ENCODE assay signal across 14 mouse cellular contexts in genomic region chr1:92979073-92979602, GRCm38 (mm10). TPM values are rescaled to one million over a fixed set of nuclear protein-coding genes. Genes with fewer than 3 reads are reported as not detected.
DNase-seq lines count a peak whose midpoint lies in the region; ATAC-seq and TF ChIP-seq lines count a peak whose summit lies in the region.
"Had no signal": no experiment of that assay in that cellular context is flagged by ENCODE, and none has a peak within 500 bp of the region (broad histone marks: within the 10 kb centered on the region; RNA-seq: fewer than 3 reads in every experiment).

No protein-coding gene starts in this region.

- no peak overlapping the region for H3K4me3 ChIP-seq in forebrain, embryonic 15.5 days
- H3K4me3 ChIP-seq in forebrain, embryonic 13.5 days = no peak overlapping the region
- H3K4me3 ChIP-seq in kidney, postnatal 0 days (replicated peaks; ENCODE audit: low read depth, low read length) = no peak overlapping the region
- H3K4me3 ChIP-seq in kidney, adult 2 months (ENCODE audit: insufficient read depth, low read depth, low read length) = no peak overlapping the region
- H3K4me3 ChIP-seq in limb, embryonic 10.5 days = no peak overlapping the region
- H3K4me3 ChIP-seq: erythroblast, embryonic 14.5 days had no signal

- H3K4me1 ChIP-seq in forebrain, embryonic 15.5 days = 0 out of 2 replicates have a peak, but pooled peaks cover 3% of the 10 kb centered on the region
- H3K4me1 ChIP-seq in forebrain, embryonic 13.5 days = no peaks in the 10 kb centered on the region
- H3K4me1 ChIP-seq in kidney, postnatal 0 days (replicated peaks; ENCODE audit: insufficient read depth, low read length) = 0 out of 2 replicates have a peak, but pooled peaks cover 4% of the 10 kb centered on the region
- H3K4me1 ChIP-seq in kidney, adult 2 months (ENCODE audit: control insufficient read depth, insufficient read depth, low read length) = no peaks in the 10 kb centered on the region
- peaks cover 31% of the 10 kb centered on the region for H3K4me1 ChIP-seq in limb, embryonic 10.5 days

- no peaks in the 10 kb centered on the region for H3K36me3 ChIP-seq in forebrain, embryonic 15.5 days
- H3K36me3 ChIP-seq in forebrain, embryonic 13.5 days (ENCODE audit: poor library complexity, severe bottlenecking) = no peaks in the 10 kb centered on the region
- no peaks in the 10 kb centered on the region for H3K36me3 ChIP-seq in kidney, postnatal 0 days (ENCODE audit: insufficient read depth, low read length)
- no peaks in the 10 kb centered on the region for H3K36me3 ChIP-seq in kidney, adult 2 months (ENCODE audit: control insufficient read depth, insufficient read depth, low read length)
- H3K36me3 ChIP-seq in limb, embryonic 10.5 days = no peaks in the 10 kb centered on the region

- DNase-seq in kidney, postnatal 0 days (ENCODE audit: low spot score) = peak; percentile 37
- DNase-seq in kidney, adult 2 months = no peak
- peak; percentile 9 for DNase-seq in ZHBTc4 (ENCODE audit: low read depth, low spot score)
- DNase-seq in limb, embryonic 10.5 days (ENCODE audit: low spot score) = peak; percentile 34
- no peak for DNase-seq in yolk sac, embryonic 10.5 days (ENCODE audit: low spot score)
- DNase-seq in cerebellum, postnatal 25 days = no peak
- DNase-seq: adrenal gland, postnatal 14 days; cerebellum, adult 11-12 months; kidney, adult 9 months; thymus, postnatal 36 days had no signal

- no peaks in the 10 kb centered on the region for H3K27me3 ChIP-seq in forebrain, embryonic 15.5 days
- no peaks in the 10 kb centered on the region for H3K27me3 ChIP-seq in forebrain, embryonic 13.5 days
- H3K27me3 ChIP-seq in kidney, postnatal 0 days (ENCODE audit: insufficient read depth, low read length) = no peaks in the 10 kb centered on the region
- H3K27me3 ChIP-seq in kidney, adult 2 months (replicated peaks; ENCODE audit: control insufficient read depth, insufficient read depth, low read length) = no peaks in the 10 kb centered on the region
- H3K27me3 ChIP-seq in limb, embryonic 10.5 days (ENCODE audit: low read depth, poor library complexity, severe bottlenecking) = peaks cover 25% of the 10 kb centered on the region

- no peak overlapping the region for H3K27ac ChIP-seq in forebrain, embryonic 15.5 days (replicated peaks)
- H3K27ac ChIP-seq in forebrain, embryonic 13.5 days = no peak overlapping the region
- no peak overlapping the region for H3K27ac ChIP-seq in kidney, postnatal 0 days
- H3K27ac ChIP-seq in kidney, adult 2 months (ENCODE audit: insufficient read depth, low read depth, low read length) = no peak overlapping the region
- no peak overlapping the region for H3K27ac ChIP-seq in limb, embryonic 10.5 days
- H3K27ac ChIP-seq: liver, embryonic 14.5 days had no signal

- TF ChIP-seq CTCF in kidney, postnatal 0 days (IDR thresholded peaks at IDR 0.05; ENCODE audit: low read depth) = no peak
- TF ChIP-seq CTCF in kidney, adult 2 months (conservative IDR thresholded peaks at IDR 0.05; ENCODE audit: insufficient read depth, insufficient read length, low read depth, low read length) = no peak

- H3K9ac ChIP-seq in forebrain, embryonic 15.5 days (replicated peaks) = no peak overlapping the region
- no peak overlapping the region for H3K9ac ChIP-seq in forebrain, embryonic 13.5 days
- H3K9ac ChIP-seq in kidney, postnatal 0 days (ENCODE audit: low read depth, low read length) = no peak overlapping the region
- H3K9ac ChIP-seq: liver, embryonic 14.5 days had no signal

- TF ChIP-seq POLR2A in kidney, adult 2 months (IDR thresholded peaks at IDR 0.05; ENCODE audit: low read depth, low read length) = no peak

- 37% methylated on average over 11 of the region's 11 CpGs for WGBS in forebrain, embryonic 15.5 days
- WGBS in forebrain, embryonic 13.5 days = 35% methylated on average over 11 of the region's 11 CpGs
- 29% methylated on average over 11 of the region's 11 CpGs for WGBS in kidney, postnatal 0 days
- WGBS in kidney, adult 2 months = 46% methylated on average over 11 of the region's 11 CpGs
- 21% methylated on average over 11 of the region's 11 CpGs for WGBS in limb, embryonic 10.5 days

- no peaks in the 10 kb centered on the region for H3K9me3 ChIP-seq in forebrain, embryonic 15.5 days
- no peaks in the 10 kb centered on the region for H3K9me3 ChIP-seq in forebrain, embryonic 13.5 days (replicated peaks)
- no peaks in the 10 kb centered on the region for H3K9me3 ChIP-seq in kidney, postnatal 0 days (replicated peaks; ENCODE audit: low read length)
- no peaks in the 10 kb centered on the region for H3K9me3 ChIP-seq in limb, embryonic 10.5 days (replicated peaks)

- no peak overlapping the region for H3K4me2 ChIP-seq in forebrain, embryonic 15.5 days (replicated peaks)
- no peak overlapping the region for H3K4me2 ChIP-seq in forebrain, embryonic 13.5 days
- no peak overlapping the region for H3K4me2 ChIP-seq in kidney, postnatal 0 days (ENCODE audit: low read length)

- ATAC-seq in forebrain, embryonic 15.5 days (replicated peaks) = 0 out of 2 replicates have a peak, but pooled peaks have one; percentile 53
- ATAC-seq in forebrain, embryonic 13.5 days = no peak
- ATAC-seq in kidney, postnatal 0 days (replicated peaks; ENCODE audit: low FRiP score, low read depth) = peak; percentile 34; the same call in 1 of the 2 replicates

RNA-seq across cellular contexts. Expression of gene Aqp12, which starts 27.0 kb away (rescaled TPM):
- polyA plus RNA-seq in forebrain, embryonic 15.5 days (2015; fragmentation: Nextera tagmentation; extraction: Ambion mirVana) = not detected in 2 replicates
- not detected in 2 replicates for polyA plus RNA-seq in forebrain, embryonic 13.5 days (2015; fragmentation: Nextera tagmentation; extraction: Ambion mirVana)
- polyA plus RNA-seq in kidney, postnatal 0 days (2015; fragmentation: Nextera tagmentation; extraction: Ambion mirVana) = not detected in 2 replicates
- polyA plus RNA-seq in kidney, adult 2 months (2012; rRNA removed) = not detected in 2 replicates
- not detected in 2 replicates for polyA plus RNA-seq in limb, embryonic 10.5 days (2016; fragmentation: Nextera tagmentation; extraction: Ambion mirVana)
- polyA plus RNA-seq: erythroblast, embryonic 14.5 days; liver, embryonic 14.5 days had no signal

RNA-seq across cellular contexts. Expression of gene Gpr35, which starts 28.5 kb away (rescaled TPM):
- 0.36 and 0.46 TPM in 2 replicates for polyA plus RNA-seq in forebrain, embryonic 15.5 days (2015; fragmentation: Nextera tagmentation; extraction: Ambion mirVana)
- 0.25 and 0.46 TPM in 2 replicates for polyA plus RNA-seq in forebrain, embryonic 13.5 days (2015; fragmentation: Nextera tagmentation; extraction: Ambion mirVana)
- polyA plus RNA-seq in kidney, postnatal 0 days (2015; fragmentation: Nextera tagmentation; extraction: Ambion mirVana) = 0.19 and 0.42 TPM in 2 replicates
- 1.3 and 1.9 TPM in 2 replicates for polyA plus RNA-seq in kidney, adult 2 months (2012; rRNA removed)
- polyA plus RNA-seq in limb, embryonic 10.5 days (2016; fragmentation: Nextera tagmentation; extraction: Ambion mirVana) = 0.13 and 0.35 TPM in 2 replicates

RNA-seq across cellular contexts. Expression of gene Capn10, which starts 45.0 kb away (rescaled TPM):
- 60.9 and 67.5 TPM in 2 replicates for polyA plus RNA-seq in forebrain, embryonic 15.5 days (2015; fragmentation: Nextera tagmentation; extraction: Ambion mirVana)
- 51.7 and 54.3 TPM in 2 replicates for polyA plus RNA-seq in forebrain, embryonic 13.5 days (2015; fragmentation: Nextera tagmentation; extraction: Ambion mirVana)
- polyA plus RNA-seq in kidney, postnatal 0 days (2015; fragmentation: Nextera tagmentation; extraction: Ambion mirVana) = 31.0 and 32.2 TPM in 2 replicates
- 38.9 and 46.2 TPM in 2 replicates for polyA plus RNA-seq in kidney, adult 2 months (2012; rRNA removed)
- polyA plus RNA-seq in limb, embryonic 10.5 days (2016; fragmentation: Nextera tagmentation; extraction: Ambion mirVana) = 38.4 and 42.1 TPM in 2 replicates

Comparison
In these comparisons a context has a peak if more than half of its experiments do, and no peak if none do; other contexts are left out.
1. DNase-seq: peak in kidney, postnatal 0 days (single experiment), ZHBTc4 (single experiment) and limb, embryonic 10.5 days (single experiment); none in kidney, adult 2 months (single experiment), yolk sac, embryonic 10.5 days (single experiment) and cerebellum, postnatal 25 days (0 of 2).